Mouse (Mus musculus): ENCODE results near the gene Tmcc1.
"Not testable (repeated sequence)": the region's sequence is repeated elsewhere in the genome, so short reads cannot be mapped to it uniquely, and the experiment has no call there.

Gene Tmcc1

DNA sequence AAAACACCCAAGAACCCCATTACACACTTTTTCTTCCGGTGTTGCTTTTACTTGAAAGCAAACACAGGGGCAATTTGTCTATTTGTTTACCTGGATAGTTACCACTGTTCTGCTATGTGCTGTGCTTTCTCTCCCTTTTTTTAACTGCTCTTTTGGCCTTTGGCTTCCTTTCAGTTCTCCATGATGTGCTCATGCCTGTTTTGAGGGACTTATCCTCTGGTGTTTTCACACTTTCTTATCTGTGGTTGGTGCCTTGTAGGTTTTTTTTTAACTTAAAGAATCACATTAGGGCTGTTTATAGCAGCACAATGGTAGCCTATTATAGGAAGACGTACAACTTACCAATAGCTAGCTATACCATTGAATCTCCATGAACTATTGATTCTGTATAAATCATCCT lies 51.6 kb downstream of the Tmcc1 start:
- no peak for DNase-seq (ENCODE audit: low read depth)

DNA sequence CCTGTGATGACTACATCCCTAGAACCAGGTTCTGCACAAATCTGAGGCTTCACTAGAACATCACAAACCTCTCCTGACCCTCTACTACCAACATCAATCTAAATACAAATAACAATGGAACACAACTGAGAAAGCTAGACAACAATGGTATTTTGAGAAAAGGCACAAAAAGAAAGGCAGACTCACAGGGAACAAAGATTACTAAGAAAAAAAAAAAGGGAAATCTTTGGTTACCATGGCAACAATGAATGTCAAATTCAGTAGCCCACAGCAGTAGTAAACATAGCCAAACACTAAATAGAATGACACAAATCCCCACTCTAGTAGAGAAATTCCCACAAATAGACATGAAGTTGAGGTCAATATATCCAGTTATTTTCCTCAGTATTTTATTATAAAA lies 52.5 kb downstream of the Tmcc1 start:
- DNase-seq (ENCODE audit: low read depth): no peak

DNA sequence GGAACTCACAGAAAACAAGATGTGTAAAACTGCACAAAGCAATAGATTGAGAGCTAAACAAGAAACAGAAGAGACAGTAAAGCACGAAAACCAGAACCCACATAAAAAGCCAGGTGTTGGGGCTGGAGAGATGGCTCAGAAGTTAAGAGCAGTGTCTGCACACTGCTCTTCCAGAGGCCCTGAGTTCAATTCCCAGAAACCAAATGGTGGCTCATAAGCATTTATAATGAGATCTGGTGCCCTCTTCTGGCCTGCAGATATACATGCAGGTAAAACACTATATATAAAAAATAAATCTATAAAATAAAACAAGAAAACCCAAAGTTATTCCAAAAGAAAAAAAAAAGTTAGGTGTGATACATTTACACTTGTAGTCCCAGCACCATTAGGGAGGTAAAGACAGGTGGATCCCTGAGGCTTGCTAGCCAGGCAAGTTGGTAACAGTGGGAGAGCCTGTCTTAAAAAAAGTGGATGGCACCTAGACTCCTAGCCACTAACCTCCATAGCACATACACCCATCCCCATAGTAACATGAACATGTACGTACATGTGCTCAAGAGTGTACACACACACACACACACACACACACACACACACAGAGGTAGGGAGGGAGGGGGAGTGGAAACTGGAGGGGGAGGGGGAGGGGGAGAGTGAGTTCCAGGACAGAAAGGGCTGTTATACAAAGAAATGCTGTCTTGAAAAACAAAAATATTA lies 54.0 kb downstream of the Tmcc1 start:
- DNase-seq (ENCODE audit: low read depth): peak; percentile 55

DNA sequence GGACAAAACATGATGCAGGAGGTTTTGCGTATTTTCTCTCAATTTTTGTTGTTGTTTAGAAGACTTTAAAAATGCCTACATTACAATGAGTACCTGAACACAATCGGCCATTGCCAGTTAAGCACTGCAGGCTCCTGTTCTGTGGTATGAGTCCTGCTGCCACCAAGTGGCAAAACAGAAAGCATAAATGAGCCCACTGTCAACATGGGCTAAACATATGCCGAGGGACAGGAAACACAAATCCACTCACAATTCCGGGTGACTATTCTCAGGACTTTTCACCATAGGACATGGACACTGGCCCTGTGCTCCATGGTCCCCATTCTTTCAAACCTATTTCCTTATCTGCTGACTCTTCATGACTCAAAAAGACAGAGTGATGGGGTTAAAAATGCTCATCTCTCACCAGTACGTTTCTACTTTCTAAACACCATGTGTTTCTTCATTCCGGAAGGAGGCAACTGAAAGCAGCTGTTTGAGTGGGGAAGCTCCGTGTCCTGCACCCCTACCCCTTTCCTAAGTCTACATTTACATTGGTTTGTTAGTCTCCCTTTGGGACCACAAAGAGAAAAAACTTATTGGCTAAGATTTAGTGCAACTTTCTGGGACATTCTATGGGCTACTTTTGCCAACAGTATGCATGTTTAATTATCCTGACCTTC lies 57.2 kb downstream of the Tmcc1 start:
- DNase-seq (ENCODE audit: low read depth): peak; percentile 55

DNA sequence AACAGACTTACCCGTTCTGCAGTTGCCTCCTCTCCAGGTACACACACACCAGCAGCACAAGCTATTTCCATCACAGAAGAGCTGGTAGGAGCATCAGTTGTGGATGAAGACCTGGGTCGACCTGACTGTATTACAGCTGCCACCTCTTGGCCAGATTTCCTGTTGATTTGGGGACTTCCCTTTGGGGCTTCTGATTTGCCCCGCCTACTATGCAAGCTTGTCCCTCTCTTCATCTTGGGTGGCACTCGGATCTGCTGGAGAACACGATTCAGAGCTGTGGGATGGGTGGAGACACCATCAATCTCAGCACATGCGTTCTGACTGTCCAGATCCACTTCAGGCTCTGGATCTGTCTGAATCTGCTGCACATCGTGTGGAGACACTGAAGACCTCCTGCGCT lies 59.5 kb downstream of the Tmcc1 start:
- no peak for DNase-seq (ENCODE audit: low read depth)

DNA sequence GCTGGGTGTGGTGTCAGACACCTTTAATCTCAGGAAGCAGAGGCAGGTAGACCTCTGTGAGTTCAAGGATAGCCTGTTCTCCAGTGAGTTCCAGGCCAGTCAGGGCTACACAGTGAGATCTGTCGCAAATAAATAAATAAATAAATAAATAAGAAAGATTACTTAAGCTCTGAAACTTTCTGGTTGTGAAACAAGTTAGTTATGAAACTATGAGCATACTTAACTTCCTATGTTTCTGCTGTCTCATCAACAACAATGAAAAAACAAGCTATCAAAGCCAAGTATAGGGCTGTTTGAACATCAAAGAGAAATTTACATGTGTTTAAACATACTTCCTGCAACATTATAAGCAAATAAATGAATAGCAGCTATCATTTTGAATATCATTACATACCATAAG lies 61.5 kb downstream of the Tmcc1 start:
- no peak for DNase-seq (ENCODE audit: low read depth)

DNA sequence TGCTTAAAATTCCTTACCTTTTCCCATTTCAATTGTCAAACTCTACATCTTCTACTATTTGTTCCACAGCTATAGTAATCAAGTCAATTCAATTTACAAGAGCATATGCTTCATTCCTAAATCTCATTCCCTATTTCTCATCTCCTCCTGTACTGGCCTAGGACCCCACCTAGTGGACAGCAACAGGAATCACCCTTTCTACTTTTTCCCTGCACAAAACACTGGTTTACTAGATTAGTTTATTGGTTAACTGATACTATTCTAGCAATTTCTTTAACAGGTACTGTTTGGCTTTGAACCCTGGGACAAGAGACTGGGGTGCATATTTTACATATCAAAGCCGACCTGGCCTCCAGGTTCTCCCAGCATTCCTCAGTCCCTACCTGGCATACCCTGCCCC lies 64.6 kb downstream of the Tmcc1 start:
- peak; percentile 25 for DNase-seq (ENCODE audit: low read depth)

DNA sequence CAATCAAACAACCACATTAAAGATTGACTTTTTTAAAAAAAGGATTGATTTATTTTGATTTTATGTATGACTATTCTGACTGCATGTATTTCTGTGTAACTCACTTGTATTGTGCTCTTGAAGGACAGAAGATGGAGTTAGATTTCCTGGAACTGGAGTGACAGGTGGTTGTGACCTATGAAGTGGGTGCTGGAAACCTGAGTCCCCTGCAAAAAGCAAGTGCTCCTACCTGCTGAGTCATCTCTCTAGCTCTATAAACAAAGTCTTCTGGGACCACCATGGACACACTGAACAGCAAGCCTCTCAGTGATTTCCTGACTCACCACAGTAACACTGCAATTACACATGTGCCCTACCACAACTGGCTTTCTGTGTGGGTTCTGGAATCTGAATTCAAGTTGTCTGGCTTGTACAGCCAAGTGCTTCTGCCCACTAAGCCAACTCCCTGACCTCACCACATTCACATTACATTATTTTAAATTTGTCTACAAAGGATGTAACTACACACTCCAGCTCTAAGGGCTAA lies 65.3 kb downstream of the Tmcc1 start:
- DNase-seq (ENCODE audit: low read depth): no peak

DNA sequence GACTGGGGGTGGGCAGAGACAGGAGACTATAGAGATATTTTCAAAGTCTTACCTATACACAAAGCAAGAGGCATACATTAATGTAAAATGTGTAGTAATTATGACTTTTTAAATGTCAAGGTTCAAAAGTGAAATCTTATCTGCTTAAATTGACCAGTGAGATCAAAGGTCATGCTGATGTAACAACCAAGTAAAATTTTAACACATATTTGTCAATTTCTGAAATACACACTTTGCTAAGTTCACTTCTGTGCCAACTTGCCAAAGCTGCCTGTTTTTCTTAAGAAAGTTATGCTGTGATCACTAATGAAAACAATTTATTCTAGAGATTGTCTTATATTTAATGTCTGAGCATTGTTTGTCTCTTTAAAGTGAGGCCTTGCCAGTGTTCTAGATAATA lies 66.7 kb downstream of the Tmcc1 start:
- DNase-seq (ENCODE audit: low read depth): no peak

DNA sequence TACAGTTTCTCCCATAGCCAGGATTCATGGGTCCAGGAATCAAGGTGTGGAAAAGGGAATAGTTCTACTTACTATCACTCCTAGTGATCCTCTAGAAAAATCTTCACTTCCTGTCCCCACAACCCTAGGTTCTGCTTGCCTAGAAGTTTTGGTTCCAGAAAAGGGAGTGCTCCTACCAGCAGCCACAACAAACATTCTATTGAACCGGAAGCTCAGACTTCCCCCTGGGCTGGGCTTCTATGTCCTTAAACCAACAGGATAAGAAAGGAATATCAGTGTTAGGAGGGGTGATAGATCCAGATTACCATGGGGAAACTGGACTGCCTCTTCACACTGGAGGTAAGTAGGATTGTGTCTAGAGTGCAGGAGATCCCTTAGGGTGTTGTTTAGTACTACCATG lies 70.4 kb downstream of the Tmcc1 start:
- DNase-seq (ENCODE audit: low read depth): no peak

DNA sequence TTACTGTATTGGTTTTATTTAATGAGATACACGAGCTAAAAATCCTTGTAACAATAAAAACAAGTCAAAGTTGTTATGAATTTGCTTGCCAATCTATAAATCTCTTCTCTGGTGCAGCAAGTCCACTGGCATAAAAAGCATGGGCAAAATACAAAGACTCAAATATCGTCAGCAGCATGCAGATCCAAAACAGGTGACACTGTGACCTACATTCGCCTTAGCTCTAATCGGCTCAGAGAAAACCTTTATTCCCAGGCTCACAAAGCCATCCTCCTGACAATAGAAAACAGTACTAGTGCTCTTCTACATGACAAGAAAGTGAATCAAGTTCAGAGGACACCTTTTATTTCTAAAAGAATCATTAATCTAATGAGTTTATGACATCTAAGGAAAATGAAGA lies 73.6 kb downstream of the Tmcc1 start:
- DNase-seq (ENCODE audit: low read depth): no peak

DNA sequence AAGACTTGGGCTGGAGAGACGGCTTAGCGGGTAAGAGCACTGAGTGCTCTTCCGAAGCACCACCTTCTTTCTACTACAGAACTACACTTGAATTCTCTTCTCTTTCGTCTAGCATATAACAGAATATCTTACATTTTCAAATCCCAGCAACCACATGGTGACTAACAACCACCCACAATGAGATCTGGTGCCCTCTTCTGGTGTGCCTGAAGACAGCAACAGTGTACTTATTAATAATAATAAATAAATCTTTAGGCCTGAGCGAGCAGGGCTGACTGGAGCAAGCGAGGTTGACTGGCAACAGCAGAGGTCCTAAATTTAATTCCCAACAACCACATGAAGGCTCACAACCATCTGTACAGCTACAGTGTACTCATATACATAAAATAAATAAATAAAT lies 76.7 kb downstream of the Tmcc1 start:
- DNase-seq (ENCODE audit: low read depth): not testable (repeated sequence)

DNA sequence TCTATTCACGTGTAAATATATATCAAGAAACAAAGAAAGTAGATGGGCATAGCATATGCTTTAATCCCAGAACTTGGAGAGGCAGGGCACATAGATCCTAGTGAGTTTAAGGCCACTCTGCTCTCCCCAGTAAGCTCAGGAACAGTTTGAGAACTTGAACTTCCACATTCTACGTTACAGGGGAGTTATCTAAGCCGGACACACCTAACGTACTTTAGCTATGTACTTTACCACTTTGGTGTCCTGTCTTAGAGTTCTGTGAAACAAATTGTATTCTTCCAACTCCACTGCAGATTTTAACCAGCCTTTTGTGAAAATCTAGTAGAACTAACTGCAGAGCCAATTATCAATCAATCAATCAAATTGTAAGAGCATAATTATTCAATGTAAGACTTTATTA lies 82.7 kb downstream of the Tmcc1 start:
- no peak for DNase-seq (ENCODE audit: low read depth)

DNA sequence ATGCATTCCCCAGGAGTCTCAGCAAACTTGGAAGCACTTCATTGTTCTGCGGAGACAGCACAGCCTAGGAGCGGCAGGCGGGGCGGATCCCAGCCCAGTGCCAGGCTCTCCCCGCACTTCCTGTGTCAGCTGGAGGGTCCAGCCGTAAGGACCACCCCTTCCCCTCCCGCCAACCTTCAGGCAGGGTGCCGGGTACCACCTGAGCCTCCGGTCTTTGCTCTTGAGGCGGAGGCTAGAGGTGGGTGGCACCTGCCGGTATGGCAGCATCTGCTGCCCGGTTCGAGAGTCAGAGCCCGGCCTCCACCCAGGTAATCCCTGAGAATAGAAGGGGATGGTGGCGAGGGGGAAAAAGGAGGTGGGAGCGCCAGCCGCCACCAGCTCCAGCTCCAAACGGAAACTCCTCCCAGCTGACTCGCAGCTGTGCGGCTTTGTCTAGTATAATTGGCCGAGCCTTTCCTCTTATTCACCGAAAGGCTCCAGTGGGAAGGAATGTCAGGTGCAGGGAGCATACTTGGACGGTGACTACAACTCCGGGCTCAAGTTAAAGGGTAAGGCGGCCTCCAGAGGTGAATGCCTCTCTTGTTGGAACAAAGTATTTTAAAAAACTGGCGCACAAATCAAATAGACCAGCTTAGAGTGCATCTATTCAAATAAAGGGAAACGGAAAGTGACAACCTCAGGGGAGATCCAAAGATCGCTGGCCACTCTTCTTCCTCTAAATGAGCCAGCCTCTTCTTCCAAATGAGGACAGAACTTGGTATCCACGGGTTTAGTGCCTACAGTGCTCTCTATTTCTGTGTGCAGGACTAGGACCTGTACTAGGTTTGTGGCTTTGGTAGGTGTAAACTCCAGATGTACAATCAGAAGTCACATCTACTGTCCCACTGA lies 85.6 kb downstream of the Tmcc1 start:
- DNase-seq (ENCODE audit: low read depth): peak; percentile 30

DNA sequence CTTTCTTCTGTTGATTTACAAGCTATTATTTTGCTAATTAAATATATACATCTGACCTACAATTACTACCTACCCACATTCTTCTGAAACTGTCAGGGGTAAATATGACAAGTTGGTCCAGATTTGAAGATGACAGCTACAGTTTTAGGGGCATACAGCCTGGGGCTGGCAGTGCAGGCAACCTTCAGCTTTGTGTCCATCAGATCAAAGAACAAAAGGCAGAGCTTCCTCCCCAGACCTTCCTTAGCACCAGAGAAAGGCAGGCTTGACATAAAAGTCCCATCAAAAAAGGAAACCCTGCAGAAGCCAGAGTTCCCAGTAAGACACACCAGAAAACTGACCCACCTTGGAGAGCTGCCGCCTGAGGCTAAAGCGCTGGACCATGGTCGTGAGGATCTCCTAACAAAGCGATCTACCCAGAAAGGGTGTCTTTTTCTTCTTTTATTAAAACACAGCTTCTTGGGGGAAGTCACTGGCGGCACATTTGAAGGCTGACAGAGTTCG lies 86.3 kb downstream of the Tmcc1 start:
- peak; percentile 5 for DNase-seq (ENCODE audit: low read depth)

DNA sequence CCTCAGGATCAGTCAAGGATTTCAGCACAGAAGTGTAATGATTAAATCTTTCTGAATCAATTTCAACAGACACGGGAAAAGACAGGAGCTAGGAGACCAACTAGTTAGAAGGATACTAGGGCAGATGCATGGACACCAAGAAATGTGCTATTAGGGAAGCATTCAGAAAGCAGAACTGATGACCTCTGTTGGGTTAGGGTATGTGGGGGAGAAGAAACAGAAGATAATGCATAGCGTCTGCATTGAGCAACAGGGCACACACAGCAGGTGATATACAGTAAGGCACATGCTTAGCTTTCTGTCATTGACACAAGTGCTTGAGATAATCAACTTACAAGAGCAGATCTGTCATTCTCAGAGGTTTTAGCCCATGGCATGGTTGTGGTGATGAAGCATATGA lies 95.7 kb downstream of the Tmcc1 start:
- DNase-seq (ENCODE audit: low read depth): no peak

DNA sequence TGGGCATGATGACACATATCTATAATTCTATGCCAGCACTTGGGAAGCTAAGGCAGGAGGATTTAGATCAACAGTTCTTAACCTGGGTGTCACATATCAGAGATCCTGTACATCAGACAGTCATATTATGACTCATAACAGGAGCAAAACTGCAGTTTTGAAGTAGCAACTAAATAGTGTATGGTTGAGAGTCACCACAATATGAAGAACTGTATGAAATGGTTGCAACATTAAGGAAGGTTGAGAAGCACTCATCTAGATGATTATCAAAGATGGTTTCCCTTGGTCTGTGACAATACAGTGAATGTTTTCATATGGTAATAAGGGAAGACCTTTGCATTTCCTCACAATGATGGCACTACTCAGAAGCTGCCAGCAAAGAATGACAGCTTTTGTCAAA lies 103.9 kb downstream of the Tmcc1 start:
- no peak for DNase-seq (ENCODE audit: low read depth)

DNA sequence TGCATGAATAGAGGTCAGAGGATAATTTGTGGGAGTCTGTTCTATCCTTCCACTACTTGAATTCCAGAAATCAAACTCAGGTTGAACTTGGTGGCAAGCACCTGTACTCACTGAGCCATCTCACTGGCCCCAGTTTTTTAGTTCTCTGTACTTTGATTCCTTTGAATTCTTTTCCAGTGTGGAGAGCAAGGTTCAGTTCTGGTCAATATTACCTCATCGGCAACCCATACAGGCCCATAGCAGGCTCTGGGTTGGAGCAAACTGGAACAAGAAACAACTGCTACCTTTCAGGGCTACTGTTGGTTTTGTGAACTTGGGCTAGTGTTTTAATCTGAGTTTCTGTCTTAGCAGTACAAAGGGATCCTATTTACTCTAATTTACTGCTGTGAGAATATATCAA lies 107.2 kb downstream of the Tmcc1 start:
- no peak for DNase-seq (ENCODE audit: low read depth)

DNA sequence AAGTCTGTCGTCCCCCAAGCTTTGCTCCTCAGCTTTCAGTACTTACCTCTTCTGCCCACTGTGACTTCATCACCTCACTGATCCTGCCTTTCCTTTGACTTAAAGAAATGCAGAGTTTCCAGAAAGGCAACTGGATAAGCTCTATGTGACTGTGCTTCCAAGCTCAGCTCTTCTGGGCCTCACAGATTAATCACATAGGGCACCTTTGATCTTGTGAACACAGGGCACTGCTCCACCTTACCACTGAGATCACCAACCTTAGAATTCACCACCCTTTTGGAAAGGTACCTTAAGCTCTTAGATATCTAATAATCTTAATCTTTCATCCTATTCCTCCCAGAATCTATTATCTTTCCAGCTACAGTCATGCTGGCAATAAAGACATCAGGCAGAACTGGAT lies 111.0 kb downstream of the Tmcc1 start:
- no peak for DNase-seq (ENCODE audit: low read depth)

DNA sequence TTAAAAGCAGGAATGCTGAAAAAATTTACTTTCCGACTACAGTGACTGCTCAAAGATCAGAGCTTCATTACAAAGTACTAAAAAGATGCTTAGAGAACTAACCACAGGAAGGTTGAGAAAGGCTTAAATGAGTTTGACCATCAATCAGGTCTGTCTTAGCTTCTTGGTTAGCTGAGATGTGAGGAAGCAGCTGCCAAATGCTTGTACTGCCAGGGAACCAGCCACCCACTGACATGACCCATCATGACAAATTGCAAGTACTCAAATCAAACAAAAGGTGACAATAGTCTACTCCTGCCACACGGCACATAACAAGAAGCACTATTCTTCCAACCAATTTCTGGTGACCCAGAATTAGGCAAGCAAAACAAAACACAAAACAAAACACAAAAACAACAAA lies 111.9 kb downstream of the Tmcc1 start:
- no peak for DNase-seq (ENCODE audit: low read depth)

DNA sequence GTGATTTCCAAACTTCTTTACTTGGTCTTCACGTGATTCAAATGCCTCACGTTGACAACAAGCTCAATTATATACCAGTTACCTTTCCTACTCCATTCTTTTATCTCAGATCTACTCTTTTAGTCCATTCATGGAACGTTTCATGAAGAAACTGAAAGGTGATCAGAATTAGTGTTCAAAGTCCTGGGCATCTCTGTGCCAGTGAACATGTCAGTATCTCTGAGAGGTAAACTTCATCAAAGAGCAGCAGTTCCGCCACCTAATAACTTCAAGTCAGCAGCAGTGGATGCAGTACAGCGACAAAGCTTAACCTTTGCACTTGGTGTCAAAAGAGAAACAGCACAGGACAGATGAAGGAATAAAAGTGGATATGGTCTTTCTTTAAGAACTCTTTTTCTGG lies 112.5 kb downstream of the Tmcc1 start:
- no peak for DNase-seq (ENCODE audit: low read depth)

DNA sequence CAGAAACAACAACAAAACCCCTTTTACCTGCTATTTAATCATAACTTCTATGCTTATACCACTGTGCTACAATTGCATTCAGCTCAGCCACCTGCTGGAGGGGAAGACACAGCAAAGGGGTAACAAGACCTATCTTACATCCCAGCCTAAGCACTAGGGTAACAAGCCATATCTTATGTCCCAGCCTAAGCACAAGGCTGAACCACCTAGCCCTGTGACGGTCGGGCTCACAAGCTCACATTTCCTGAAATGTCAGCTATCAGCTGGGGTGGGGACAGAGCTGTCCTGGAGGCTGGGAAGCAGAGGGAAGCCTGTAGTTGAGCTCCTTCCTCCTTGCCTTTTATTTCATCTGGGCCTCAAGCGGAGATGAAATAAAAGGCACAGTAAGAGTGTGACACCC lies 115.7 kb downstream of the Tmcc1 start:
- DNase-seq (ENCODE audit: low read depth): no peak

DNA sequence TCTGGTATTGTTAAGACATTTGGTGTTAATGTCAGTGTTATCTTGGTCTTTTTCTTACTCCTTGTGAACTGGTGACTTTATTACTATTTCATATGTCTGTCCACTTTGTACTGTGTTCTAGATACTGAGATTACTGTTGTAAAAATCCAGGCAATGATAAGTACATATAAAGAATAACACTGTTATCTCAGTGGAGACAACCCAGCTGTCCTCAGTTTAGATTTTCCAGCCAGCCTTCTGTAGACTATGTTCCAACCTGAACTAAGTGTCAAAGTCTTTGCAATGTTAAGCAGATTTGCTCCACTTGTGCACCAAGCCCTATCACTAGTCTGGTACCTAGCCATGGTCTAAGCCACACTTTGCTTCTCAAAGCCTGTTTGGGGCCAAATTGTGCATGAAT lies 118.4 kb downstream of the Tmcc1 start:
- DNase-seq (ENCODE audit: low read depth): no peak

All from naive thymus-derived CD4-positive, alpha-beta T cell, adult 2 months (primary cell).